Mouse (Mus musculus) cerebellum, adult 8-10 months (tissue): Measurements from ENCODE around the gene Sun1.

ENCODE experiments used
- DNase-seq: peaks from one replicate; pipeline ENCODE4 v3.0.0; 2022

The Sun1 gene

DNA sequence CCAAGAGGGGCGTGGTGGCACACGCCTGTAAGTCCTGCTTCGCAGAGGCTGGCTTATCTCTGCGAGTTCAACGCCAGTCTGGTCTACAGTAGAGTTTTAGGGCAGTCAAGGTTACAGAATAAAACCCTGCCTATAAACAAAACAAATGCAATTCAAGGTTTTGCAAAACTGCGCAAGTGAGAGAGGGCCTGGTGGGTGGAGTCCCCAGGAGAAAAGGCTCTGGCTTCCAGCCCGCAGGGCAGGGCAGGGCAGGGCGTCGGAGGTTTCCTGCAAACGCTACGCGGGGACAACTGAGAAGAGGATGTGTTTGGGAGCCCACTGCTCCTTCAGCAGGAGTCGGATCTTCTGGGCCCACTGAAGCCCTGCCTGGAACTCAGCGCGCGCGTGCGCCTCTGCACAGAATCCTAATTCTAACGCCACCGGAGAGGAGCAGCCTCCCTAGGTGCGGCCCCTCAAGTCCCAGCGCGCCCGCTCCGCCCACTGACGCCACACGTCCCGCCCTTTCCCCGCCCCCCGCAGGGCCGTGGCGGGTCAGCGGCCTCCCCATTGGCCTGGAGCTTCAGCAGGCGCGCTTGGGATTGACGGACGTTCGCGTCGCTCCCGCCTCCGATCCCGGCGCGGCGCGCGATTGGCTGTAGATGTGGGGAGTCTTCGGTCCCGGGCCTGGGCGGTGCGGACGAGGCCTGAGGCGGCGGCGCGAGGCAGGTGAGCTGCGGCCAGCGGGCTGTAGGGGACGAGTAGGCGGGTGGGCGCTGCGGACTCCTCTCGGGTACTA is at the start of gene Sun1:
Gene Sun1, plus strand, starts transcription at position 643 of the 775 bp plus-strand sequence.
- DNase-seq = peak; percentile 99

DNA sequence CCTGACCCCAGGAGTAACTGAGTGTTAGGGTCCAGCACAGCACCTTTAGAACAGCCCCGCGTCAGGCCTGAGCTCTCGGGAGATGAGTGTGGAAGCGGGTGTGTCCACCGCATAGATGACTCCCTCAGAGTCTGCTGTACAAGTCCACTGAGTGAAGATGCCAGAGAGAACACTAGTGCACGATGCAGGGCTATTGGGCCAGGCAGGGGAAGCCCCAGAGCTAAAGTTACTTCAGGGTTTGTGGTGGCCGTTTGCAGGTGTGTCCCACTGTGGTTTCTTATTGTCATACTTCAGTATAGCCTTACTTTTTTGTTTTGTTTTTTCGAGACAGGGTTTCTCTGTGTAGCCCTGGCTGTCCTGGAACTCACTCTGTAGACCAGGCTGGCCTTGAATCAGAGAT is 39.5 kb upstream of the Sun1 start:
- DNase-seq = no peak

DNA sequence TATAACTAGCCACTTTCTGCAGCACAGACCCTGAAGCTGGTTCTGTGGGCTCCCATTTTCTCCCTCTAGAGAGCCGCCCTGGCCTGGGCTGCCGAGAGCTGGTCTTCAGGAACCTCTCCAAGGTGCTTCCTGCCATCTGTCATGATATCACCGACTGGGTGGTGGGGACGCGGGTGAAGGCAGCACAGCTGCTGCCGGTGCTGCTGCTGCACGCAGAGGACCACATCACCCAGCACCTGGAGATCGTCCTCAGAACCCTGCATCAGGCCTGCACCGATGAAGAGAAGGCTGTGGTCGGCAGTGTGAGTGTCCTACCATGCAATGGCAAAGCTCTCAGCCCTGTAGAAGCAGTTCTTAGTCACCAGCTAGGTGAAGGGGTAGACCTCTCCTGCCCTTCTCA is 38.8 kb upstream of the Sun1 start:
- no peak for DNase-seq

DNA sequence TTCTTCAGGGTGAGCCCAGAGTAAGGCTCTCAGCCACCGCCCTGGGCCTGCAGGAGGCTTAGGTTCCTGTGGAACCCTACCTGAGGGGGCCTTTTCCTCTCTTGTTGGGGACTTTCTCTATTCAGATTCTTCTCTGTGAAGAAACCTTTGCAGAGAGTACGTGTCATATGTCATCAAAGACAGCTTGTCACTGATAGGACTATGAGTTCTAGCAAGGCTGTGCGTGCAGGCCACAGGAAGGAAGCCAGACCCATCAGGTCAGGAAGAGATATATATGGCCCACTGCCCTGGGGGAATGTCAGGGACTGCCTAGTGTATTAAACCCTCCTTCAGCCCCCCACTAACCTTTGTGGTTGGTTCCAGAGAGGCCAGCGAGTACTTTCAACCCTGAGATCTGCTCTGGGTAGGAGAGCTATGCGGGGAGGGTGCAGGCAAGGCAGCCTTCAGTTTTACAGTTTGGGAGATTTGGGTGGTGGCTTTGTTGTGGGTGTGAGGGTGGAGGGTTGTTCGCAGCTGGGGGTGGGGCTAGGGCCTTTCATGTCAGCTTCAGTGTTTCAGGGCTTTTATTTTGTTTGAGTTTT is 33.6 kb upstream of the Sun1 start:
- DNase-seq = no peak

DNA sequence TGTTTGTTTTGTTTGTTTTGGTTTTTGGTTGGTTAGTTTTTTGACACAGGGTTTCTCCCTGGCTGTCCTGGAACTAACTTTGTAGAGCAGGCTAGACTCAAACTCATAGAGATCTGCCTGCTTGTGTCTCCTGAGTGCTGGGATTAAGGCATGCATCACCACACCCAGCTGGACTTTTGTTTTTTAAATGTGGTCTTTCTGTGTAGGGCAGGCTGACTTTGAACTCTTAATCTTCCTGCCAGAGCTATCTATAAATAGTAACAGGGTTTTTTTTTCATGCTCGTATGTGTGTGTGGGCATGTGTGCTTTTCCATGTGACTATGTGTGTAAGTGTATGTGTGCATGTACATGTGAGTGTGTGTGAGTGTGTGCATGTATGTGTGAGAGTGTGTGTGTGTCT is 32.9 kb upstream of the Sun1 start:
- DNase-seq = no peak

DNA sequence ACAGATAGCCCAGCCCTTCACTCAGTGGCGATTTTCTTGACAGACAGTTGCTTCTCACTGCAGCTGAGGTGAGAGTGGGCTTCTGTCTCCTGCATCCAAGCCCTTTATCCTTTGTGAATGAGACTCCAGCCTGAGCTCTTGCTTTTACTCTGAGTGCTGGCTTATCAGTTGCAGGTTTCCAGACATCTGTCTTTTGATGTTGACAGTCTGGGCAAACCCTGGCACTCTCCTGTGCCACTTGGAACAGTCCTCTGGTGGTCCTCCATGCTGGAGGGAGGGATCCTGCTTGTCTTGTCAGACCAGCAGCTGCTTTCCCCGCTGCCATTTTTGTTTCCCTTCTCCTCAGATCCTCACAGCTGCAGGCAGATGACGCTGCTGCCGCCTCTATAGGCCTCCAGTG is 28.5 kb upstream of the Sun1 start:
- no peak for DNase-seq

DNA sequence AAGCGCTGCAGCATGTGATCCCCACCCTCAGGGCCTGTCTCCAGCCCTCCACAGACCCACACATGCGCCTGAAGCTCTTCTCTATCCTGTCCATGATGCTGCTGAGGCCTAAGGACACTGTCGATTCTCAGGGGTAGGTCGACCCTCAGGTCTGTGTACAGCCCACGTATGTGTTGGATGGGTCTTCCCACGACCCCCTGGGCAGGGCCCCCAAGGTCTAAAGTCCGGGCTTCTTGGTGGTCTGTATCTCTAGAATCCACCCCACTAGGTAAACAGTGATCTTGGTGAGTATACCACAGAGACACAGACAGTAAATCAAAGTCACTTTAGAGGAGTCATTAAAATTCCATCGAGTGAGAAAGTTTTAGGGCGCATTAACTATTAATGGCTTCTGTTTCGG is 26.3 kb upstream of the Sun1 start:
- DNase-seq = no peak

DNA sequence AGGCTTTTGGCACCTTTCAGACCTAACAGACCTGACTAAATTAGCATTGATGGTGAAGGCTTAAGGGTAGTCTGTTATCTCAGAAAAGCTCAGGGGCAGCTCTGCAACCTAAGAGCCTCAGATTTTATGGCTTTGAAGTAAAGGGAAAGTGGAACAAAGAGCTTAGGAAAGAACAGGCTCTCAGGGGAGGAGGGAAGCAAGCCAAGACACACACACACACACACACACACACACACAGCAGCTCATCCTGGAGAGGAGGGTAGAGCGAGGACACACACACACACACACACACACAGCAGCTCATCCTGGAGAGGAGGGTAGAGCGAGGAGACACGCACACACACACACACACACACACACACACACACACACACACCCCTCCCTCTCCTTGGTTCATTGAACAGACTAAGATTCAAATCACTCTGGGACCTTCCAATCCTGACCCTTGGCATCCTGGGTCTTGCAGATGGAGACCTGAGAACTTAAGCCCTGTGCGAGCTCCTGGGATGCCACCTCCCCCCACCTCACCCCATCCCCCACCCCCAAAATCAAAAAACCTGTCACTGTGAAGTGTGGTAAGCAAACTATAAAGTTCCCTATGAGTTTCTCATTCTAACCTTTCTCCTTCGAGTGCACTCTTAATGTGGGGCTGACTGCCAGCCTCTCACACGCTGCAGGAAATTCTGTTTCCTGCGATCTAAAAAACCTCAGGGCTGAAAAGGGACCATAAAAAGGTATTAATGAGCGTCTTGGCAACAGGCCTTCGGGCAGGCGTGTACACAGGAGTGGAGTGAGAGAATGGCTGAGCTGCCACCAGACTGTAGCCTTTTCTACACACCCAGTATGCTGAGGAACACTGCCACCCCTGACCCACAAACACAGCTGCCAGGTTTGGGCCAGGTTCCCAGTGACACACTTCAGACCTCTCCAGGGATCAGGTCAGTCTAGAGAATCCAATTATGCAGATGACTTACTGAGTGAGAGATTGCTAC is 25.6 kb upstream of the Sun1 start:
- DNase-seq = no peak

DNA sequence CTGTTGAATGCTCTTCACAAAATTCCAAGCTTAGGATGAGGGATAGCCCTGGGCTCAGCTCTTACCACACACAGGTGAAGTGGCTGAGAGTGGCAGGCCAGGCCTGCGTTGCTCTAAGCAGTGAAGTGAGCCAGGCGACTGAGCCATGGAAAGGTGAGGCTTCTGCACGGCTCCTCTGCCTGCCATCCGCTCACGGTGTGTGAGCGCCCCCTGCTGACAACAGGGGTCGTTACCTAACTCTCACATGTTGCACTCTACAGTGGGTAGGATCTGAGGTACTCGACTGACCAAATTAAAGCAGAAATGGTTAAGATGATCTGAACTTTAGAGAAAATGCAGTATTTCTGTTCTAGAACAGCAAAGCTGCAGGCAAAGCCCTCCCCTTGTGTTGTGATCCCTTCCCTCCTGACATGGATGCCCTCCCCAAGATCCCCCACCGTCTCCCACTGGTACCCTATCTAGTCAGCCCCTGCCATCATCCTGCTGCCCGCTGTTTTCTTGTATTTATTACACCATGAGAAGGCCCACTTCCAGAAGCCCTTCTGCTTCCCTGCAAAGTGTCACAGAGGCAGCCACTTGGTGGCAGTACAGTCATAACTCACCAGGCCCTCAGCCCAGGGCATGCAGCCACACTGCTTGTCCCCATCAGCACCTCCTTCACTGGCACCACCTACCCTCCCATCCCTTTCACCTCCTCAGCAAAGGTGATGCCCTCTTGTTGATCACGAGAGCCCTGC is 21.4 kb upstream of the Sun1 start:
- DNase-seq = peak; percentile 81

DNA sequence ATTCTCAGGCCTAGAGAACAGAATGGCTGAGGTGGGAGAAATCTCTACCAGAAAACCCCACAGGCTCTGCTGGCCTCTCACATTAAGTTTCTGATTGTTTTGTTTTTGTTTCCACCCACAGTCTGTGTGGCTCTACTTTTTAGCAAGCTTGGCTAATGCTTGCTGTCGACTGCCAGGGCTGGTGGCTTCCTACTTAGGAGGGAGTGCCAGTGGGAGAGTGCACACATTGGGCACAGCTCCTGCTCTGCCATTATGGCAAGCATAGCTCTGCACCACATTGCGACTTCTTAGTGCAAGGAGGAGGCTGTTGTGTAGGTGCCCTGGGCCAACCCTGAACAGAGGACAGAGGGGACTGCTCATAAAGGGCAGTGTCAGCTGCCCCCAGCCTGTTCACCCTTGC is 17.3 kb upstream of the Sun1 start:
- DNase-seq = no peak

DNA sequence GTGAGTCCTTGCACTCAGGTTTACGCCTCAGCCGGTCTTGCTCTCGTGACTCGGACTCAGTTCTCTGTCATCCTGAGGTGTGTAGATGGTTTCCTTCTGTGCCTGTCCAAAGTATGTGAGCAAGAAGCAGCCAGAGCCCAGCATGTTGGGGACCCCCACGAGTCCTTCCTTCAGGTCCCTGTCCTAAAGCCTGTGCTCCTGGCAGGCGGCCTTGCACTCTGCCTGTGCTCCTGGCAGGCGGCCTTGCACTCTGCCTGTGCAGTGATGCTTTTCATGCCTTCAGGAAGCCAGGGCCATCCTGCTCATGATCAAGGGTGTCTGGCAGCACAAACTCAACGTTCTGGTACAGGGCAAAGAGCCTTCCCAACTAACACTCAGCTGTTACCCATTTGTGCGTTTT is 16.8 kb upstream of the Sun1 start:
- DNase-seq = no peak

DNA sequence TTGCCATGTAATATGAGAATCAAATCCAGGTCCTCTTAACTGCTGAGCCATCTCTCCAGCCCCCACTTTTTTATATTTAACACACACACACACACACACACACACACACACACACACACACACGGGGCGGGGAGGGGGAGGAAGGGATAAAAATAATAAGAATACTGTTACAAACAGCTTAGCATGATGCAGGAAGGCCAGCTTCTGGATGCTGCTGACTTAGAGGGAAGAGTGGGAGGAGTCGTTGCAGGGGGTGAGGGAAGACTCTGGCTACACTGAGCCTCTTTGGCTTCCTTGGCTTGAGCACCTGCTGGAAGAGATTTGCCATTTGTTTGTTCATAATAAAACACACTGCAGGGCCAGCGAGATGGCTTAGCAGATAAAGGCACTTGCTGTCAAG is 15.5 kb upstream of the Sun1 start:
- no peak for DNase-seq

DNA sequence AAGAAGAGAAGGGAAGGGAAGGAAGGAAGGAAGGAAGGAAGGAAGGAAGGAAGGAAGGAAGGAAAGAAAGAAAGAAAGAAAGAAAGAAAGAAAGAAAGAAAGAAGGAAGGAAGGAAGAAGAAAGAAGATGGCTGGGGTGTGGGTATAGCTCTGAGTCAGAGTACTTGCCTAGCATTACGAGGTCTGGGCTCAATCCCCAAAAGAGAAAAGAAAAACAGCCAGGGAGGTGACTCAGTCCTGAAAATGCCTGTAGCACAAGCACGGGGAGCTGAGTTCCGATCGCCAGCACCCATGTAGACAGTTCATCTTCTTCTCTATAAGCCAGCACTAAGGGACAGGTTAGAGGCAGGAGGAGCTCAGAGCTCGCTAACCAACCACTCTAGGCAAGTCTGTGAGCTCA is 10.7 kb upstream of the Sun1 start:
- no peak for DNase-seq

DNA sequence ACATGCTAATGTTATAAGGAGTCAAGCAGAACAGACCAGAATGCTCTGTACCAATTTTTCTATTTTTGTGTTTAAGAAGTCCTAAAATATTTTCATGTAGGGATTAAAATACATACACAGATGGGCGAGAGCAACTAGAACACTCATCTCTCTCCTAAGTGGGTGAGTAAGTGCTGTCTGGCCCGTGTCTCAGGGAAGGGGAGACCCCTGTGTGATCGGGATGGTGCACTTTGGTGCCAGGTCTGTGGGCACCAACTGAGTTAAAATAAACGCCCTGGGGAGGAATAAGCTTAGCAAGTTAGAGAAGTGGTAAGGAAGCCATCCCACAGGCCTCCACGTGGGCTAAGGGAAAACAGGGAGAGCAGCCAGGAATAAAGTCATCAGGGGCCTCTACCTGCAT is 9.5 kb upstream of the Sun1 start:
- DNase-seq = no peak

DNA sequence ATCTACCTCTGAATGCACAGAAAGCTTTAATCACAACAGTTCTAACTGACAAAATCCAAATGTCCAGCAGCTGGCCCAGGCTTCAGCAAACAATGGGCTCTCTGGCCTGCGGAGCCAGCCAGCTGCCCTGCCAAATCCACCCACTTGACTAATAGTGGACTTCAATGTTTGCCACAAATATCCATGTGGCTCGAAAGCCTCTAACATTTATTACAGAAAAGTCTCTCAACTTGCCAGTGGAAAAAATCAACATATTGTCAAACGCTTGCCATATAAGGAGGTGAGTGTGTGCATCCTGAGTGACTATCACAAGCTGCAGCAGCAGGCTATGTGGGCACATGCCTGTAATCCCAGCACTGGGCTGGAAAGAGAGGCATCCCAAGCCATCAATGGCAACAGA is 1.7 kb upstream of the Sun1 start:
- DNase-seq = no peak

DNA sequence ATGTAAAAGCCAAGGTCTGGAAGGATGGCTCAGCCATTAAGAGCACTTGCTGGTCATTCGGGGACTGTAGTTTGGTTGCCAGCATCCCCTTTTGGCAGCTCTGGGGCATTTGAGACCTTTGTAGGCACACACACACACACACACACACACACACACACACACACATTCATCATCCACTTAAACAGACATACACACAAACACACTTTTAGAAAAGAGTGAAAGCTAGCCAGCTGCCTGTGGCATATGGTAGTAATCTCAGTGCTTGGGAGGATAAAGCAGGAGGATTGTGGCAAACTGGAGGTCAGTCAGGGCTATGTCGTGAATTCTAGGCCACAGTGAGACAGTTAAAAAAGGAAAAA is 822 bp upstream of the Sun1 start:
- DNase-seq = no peak

DNA sequence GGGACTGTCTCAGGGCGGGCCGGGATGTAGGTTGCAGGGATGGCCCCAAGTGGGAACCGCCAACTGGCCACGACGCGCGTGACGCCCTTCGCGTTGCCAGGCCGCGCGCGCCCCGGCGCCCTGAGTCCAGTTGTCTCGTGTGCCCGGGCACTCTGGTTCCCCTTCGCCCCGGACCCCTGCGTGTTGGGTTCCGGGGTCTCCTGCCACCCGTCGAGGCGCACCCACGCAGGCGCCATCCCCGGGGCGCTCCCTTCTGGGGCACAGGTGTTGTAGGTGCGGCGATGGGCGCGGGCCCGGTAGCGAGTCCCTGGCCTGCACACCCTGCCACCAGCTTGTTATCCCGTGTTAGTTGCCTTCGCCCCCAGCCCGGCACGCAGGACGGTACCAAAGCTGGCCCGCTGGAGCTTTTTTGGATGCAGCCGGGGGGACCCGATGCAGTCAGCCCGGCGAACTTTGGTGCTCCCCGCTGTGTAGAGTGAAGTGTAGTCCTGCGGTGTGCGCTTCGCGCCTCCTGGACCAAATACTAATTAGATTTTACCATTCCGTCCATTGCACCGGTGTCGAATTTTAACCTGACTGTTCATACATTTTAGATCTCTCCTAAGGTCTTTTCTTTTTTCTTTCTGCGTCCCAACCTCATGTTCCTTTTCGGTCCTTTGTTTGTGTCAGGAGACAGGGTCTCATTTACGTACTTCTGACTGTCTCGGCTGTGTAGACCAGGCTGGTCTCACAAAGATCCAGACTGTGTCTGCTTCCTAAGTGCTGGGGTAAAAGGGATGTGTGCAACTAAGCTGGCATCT is 533 bp downstream of the Sun1 start:
- no peak for DNase-seq

DNA sequence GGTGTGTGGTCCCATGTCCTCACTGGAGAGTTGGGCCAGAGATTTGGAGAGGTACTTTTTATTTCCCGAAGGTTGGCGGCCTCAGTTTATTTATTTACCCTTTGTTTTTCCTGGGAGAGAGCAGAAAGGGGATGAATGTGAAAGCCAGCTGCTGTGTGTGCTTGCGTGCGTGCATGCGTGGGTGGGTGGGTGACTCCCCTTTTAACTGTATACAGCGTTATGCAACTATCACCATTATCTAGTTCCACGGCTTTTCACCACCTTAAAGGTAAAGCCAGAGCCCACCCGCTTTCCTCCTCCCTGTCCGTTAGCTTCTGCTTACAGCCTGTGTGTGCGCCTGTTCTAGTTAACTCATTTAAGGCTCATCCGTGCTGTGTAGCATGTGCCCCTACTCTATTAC is 1.7 kb downstream of the Sun1 start:
- no peak for DNase-seq

DNA sequence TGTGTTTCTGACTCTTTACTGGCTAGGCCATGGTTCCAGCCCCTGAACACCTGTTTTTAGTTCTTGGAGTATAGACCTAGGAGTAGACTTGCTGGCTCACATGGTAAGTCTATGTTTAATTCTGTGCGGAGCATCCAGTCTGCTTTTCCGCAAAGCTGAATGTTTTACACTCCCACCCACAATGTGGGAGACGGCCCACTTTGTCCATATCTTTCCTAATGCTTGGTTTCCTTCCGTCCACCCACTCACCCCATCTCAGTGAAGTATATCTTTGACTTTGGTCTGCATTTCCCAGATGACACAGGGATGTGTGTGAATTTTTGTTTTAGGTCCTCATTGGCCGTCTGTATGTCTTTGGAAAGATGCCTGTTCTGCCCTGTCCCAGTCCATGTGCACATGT is 2.9 kb downstream of the Sun1 start:
- no peak for DNase-seq

DNA sequence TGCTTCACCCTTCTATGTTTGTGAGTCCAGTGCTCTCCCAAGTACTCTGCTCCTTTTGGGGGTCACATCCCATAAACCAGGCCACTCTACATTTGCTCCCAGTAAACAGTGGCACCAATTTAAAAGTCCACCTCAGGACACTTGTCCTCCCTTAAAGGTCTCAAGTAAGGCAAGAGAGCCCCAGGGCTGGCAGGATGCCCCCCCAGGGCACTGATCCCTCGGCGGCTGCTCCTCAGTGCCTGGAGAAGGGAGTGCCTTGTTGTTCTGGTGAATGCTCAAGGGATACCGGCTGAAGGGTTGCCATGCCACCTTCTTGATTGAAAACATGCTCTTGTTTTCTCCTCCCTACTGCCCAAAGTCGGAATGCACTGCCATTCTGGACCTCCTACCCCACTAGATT is 5.6 kb downstream of the Sun1 start:
- DNase-seq = no peak

DNA sequence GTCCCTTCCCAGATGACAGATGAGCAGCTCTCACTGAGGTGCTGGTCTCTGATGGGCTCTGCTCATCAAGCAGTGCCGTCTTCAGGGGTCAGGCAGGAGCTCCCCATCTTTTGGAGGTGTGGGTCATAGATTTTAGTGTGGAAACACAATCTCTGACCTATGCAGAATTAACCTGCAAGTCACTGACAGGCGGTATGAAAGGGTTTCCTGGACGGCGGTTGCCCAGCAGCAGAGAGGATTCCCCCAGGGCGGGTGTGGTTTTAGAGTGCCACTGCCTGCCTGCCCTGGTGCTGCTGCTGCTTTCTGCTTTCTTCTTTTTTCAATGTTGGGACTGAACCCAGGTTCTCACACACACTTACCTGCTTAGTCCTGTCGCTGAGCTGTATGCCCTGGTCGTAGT is 6.1 kb downstream of the Sun1 start:
- no peak for DNase-seq

DNA sequence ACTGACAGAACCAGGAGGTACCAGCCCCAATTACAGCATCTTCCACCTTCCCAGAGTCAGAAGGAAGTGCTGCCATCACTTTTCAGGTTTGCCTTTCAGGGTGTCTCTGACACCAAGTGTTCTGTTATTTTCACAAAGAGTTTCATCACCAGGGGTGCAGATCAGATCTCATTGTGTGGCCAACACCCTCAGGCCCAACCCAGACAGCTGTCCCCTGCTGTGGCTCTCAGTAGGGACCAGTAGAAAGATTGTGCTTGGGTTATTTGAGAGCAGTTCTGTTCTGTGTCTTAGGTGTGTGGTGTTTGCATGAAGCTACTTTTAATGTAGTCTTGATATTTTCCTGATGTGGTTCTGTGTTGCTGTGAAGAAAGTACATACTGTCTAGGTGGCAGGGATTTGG is 7.7 kb downstream of the Sun1 start:
- DNase-seq = no peak
